Mouse (Mus musculus): ENCODE measurements at regions not wholly inside any gene's neighbourhood (a gene's known extent, or its start where the extent isn't known, plus 50 kb on each side); places are given as distances from the start of the nearest gene placed in this dataset.

- no peak for TF ChIP-seq POLR2A (IDR thresholded peaks at IDR 0.05; ENCODE audit: borderline replicate concordance, extremely low read depth, insufficient read depth, insufficient read length, poor library complexity, severe bottlenecking)
- no peak for TF ChIP-seq CTCF (IDR thresholded peaks at IDR 0.05; ENCODE audit: borderline replicate concordance, extremely low read depth, insufficient read depth, insufficient read length)
These were observed 553.8 kb downstream of the Bcl11a start for GRCm38 (mm10) chr11:24631651-24632050.

Data from brain, embryonic 14.5 days (tissue).